Mouse (Mus musculus): Measurements from ENCODE around the gene Adgrb2.

GRCm38 (mm10) chr4:130012234-130012633 lies 27.6 kb downstream of the Adgrb2 start:
- TF ChIP-seq CTCF (IDR thresholded peaks at IDR 0.05; ENCODE audit: low read depth, low read length) = no peak
- no peak for TF ChIP-seq POLR2A (IDR thresholded peaks at IDR 0.05; ENCODE audit: extremely low read depth, insufficient read depth, low read length)

Measured in liver, adult 2 months (tissue).